Comparison of ENCODE assay signal across 12 mouse cellular contexts in genomic region chr9:52148311-52148710, GRCm38 (mm10). TPM values are rescaled to one million over a fixed set of nuclear protein-coding genes. Genes with fewer than 3 reads are reported as not detected.
DNase-seq lines count a peak whose midpoint lies in the region; ATAC-seq lines count a peak whose summit lies in the region.
"Had no signal": no experiment of that assay in that cellular context is flagged by ENCODE, and none has a peak within 500 bp of the region (broad histone marks: within the 10 kb centered on the region; RNA-seq: fewer than 3 reads in every experiment).

No protein-coding gene starts in this region.

- peak overlapping the region; percentile 35 for H3K4me3 ChIP-seq in hindbrain, embryonic 11.5 days (ENCODE audit: low read depth, low read length)
- H3K4me3 ChIP-seq in midbrain, embryonic 13.5 days (replicated peaks): peak overlapping the region; percentile 42
- H3K4me3 ChIP-seq: heart, embryonic 12.5 days; kidney, embryonic 15.5 days; left cerebral cortex, adult 2 months had no signal

- peak overlapping the region; percentile 85 for H3K27ac ChIP-seq in hindbrain, embryonic 11.5 days (ENCODE audit: low read depth, low read length)
- H3K27ac ChIP-seq in midbrain, embryonic 13.5 days: peak overlapping the region; percentile 87
- H3K27ac ChIP-seq: left cerebral cortex, adult 2 months had no signal

- no peaks in the 10 kb centered on the region for H3K27me3 ChIP-seq in hindbrain, embryonic 11.5 days (ENCODE audit: control insufficient read depth, insufficient read depth, low read length)
- H3K27me3 ChIP-seq in midbrain, embryonic 13.5 days: no peaks in the 10 kb centered on the region
- H3K27me3 ChIP-seq: heart, embryonic 12.5 days; kidney, embryonic 15.5 days had no signal

- ATAC-seq in hindbrain, embryonic 11.5 days (ENCODE audit: low FRiP score): peak; percentile 58
- no peak for ATAC-seq in midbrain, embryonic 13.5 days
- ATAC-seq in monocyte, adult 5-6 weeks (replicated peaks; ENCODE audit: insufficient number of reproducible peaks, low FRiP score, low TSS enrichment, poor library complexity, severe bottlenecking): no peak

- H3K9me3 ChIP-seq in hindbrain, embryonic 11.5 days (ENCODE audit: control insufficient read depth, low read length): no peaks in the 10 kb centered on the region
- H3K9me3 ChIP-seq in midbrain, embryonic 13.5 days: no peaks in the 10 kb centered on the region
- H3K9me3 ChIP-seq: heart, embryonic 12.5 days; kidney, embryonic 15.5 days had no signal

- peak; percentile 38 for DNase-seq in Muller cell, postnatal 12 days (ENCODE audit: inconsistent ontology term)
- DNase-seq in embryo, embryonic 11 days: peak; percentile 28
- peak; percentile 61 for DNase-seq in hindbrain, embryonic 11.5 days (ENCODE audit: low spot score)
- no peak for DNase-seq in left cerebral cortex, adult 9 months (ENCODE audit: low spot score in 2 of 2)
- DNase-seq in thymus, postnatal 14 days: no peak
- DNase-seq: cerebellum, postnatal 36 days; lung, adult 18-20 months had no signal

- H3K9ac ChIP-seq in hindbrain, embryonic 11.5 days (ENCODE audit: low read depth, low read length): peak overlapping the region; percentile 50; the same call in 1 of the 2 replicates
- H3K9ac ChIP-seq in midbrain, embryonic 13.5 days (replicated peaks): peak overlapping the region; percentile 69
- H3K9ac ChIP-seq: heart, embryonic 12.5 days; kidney, embryonic 15.5 days had no signal

- peak overlapping the region; percentile 39 for H3K4me2 ChIP-seq in hindbrain, embryonic 11.5 days (replicated peaks; ENCODE audit: low read depth, low read length)
- peak overlapping the region; percentile 48 for H3K4me2 ChIP-seq in midbrain, embryonic 13.5 days (replicated peaks)
- H3K4me2 ChIP-seq: heart, embryonic 12.5 days; kidney, embryonic 15.5 days had no signal

- H3K36me3 ChIP-seq in hindbrain, embryonic 11.5 days (ENCODE audit: control insufficient read depth, insufficient read depth, low read length): peaks cover 2% of the 10 kb centered on the region; the same call in 1 of the 2 replicates
- peaks cover 7% of the 10 kb centered on the region for H3K36me3 ChIP-seq in midbrain, embryonic 13.5 days
- H3K36me3 ChIP-seq: kidney, embryonic 15.5 days had no signal

- whole genome bisulfite sequencing in hindbrain, embryonic 11.5 days: 21% methylated on average over 3 of the region's 3 CpGs
- WGBS in midbrain, embryonic 13.5 days: 2% methylated on average over 3 of the region's 3 CpGs

- no peaks in the 10 kb centered on the region; the same call in 1 of the 2 replicates for H3K4me1 ChIP-seq in hindbrain, embryonic 11.5 days (replicated peaks; ENCODE audit: control insufficient read depth, insufficient read depth, low read length)
- peaks cover 74% of the 10 kb centered on the region for H3K4me1 ChIP-seq in midbrain, embryonic 13.5 days (replicated peaks)
- H3K4me1 ChIP-seq: kidney, embryonic 15.5 days had no signal

RNA-seq across cellular contexts. Expression of gene Zc3h12c, which starts 20.1 kb away (rescaled TPM):
- polyA plus RNA-seq in hindbrain, embryonic 11.5 days (2014; fragmentation: Nextera tagmentation; extraction: Ambion mirVana): 12.6 and 16.2 TPM in 2 replicates
- 10.8 and 10.9 TPM in 2 replicates for polyA plus RNA-seq in midbrain, embryonic 13.5 days (2015; fragmentation: Nextera tagmentation; extraction: Ambion mirVana)
- 3.9 to 5.5 TPM (median 4.3 TPM) in 3 replicates for total RNA-seq in monocyte, adult 5-6 weeks (2017)

Comparison
In these comparisons a context has a peak if more than half of its experiments do, and no peak if none do; other contexts are left out.
1. DNase-seq: peak in Muller cell, postnatal 12 days (single experiment), embryo, embryonic 11 days (single experiment) and hindbrain, embryonic 11.5 days (single experiment); none in left cerebral cortex, adult 9 months (0 of 2) and thymus, postnatal 14 days (single experiment).